Mouse (Mus musculus): ENCODE data around the gene Olfr839-ps1. TPM values are rescaled to one million over a fixed set of nuclear protein-coding genes. Genes with fewer than 3 reads are reported as not detected.

Olfr839-ps1 gene
- total RNA-seq (2021), result under 1 TPM; 0.06 to 0.10 TPM

DNA sequence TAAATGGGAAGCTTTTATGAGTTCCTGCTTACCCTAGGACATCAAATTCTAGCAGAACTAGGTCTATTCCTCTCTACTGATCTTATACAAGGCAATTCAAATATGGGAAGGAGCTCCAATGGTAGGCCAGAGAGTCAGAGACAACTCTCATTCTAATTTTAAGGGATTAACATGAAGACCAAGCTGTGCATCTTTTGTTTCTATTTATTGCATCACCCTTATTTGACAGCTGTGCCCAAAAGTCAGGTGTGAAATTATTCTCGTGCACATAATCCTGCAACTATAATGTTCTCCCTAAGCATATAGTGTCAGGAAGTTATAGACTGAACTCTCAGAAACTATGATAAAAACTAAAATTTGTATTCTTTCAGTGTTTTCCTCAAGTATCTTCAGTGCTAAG, at the start of gene Olfr839-ps1:
Gene Olfr839-ps1 (minus strand): TSS at position 101 of the 400 bp plus-strand sequence.
- intact Hi-C loops (cut with DNase I), result no loop called here
- DNase-seq (ENCODE audit: extremely low spot score in 1 of 2, low spot score in 2 of 2), result no peak

DNA sequence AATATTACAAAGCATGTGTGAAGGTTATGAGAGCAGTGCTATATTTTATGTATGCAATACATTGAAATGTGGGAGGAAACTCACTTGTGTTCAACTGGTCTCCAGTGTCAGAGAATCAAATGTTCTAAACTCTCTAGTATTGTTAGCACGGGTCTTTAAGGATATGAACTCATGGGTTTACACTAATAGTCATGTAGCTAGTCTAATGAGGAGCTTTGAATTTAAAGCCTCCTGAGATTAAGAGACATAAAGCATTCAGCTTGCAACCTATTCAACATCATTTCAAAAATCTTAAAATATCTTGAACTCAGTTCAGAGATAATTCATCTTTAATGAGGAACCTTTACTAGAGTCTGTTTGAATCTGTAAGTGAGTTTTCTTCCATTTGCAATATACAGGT, 41.1 kb downstream of the Olfr839-ps1 start, which contains the start of gene Olfr837:
Gene Olfr837 (plus strand): TSS at position 301 of the 400 bp plus-strand sequence.
- intact Hi-C loops (cut with DNase I), result no loop called here
- no peak for DNase-seq (ENCODE audit: extremely low spot score in 1 of 2, low spot score in 2 of 2)

DNA sequence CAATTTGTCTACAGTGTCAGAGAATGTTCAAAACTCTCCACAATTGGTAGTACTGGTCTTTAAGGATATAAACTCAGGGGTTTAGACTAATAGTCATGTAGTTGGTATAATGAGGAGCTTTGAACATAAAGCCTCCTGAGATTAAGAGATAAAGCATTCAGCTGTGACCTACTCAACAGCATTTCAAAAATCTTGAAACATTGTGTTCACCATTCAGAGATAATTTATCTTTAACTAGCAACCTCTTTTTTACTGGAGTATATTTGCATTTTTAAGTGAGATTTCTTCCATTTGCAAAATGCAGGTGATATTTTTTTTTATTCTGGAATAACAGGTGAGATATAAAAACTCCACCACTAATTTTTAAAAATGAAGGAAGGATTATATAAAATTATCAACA, 57.0 kb downstream of the Olfr839-ps1 start, which contains the start of gene Olfr836:
Gene Olfr836 (plus strand): TSS at position 301 of the 400 bp plus-strand sequence.
- DNase-seq (ENCODE audit: extremely low spot score in 1 of 2, low spot score in 2 of 2), result no peak
- intact Hi-C loops (cut with DNase I), result no loop called here

Other genes starting within 250 kb of the Olfr839-ps1 start
- gene Olfr832, start 240.2 kb downstream of the Olfr839-ps1 start, total RNA-seq (2021), result not detected
- gene Olfr834, start 189.3 kb downstream of the Olfr839-ps1 start, total RNA-seq (2021), result not detected
- gene Olfr835, start 144.6 kb downstream of the Olfr839-ps1 start, total RNA-seq (2021), result not detected
- not detected for gene Olfr836, start 56.9 kb downstream of the Olfr839-ps1 start, total RNA-seq (2021)
- gene Olfr837, start 41.0 kb downstream of the Olfr839-ps1 start, total RNA-seq (2021), result not detected
- gene Olfr843, start 74.7 kb upstream of the Olfr839-ps1 start, total RNA-seq (2021), result not detected
- not detected for gene Olfr844, start 139.0 kb upstream of the Olfr839-ps1 start, total RNA-seq (2021)
- not detected for gene Olfr845, start 159.1 kb upstream of the Olfr839-ps1 start, total RNA-seq (2021)
- not detected for gene Olfr846, start 186.7 kb upstream of the Olfr839-ps1 start, total RNA-seq (2021)
- not detected for gene Olfr847, start 201.4 kb upstream of the Olfr839-ps1 start, total RNA-seq (2021)

All from left cerebral cortex, postnatal 10 days (tissue).